Mouse (Mus musculus): ENCODE results near the gene Prkcb. TPM values are rescaled to one million over a fixed set of nuclear protein-coding genes. Genes with fewer than 3 reads are reported as not detected.
A peak's percentile ranks its signal among the peaks of the same experiment; 100 is the strongest.

The Prkcb gene
- polyA plus RNA-seq, 1 experiment from 2014 or later: 111 TPM

- no peak overlapping the region for H3K9ac ChIP-seq (replicated peaks; ENCODE audit: low read length)
- ATAC-seq (ENCODE audit: low FRiP score, low TSS enrichment) (no peak), DNase-seq (no peak)
- no peaks in the 10 kb centered on the region for H3K36me3 ChIP-seq (ENCODE audit: control insufficient read depth, insufficient read depth, low read length)
- no peaks in the 10 kb centered on the region for H3K9me3 ChIP-seq (ENCODE audit: control insufficient read depth, low read length)
- H3K4me3 ChIP-seq (replicated peaks; ENCODE audit: low read depth, low read length): no peak overlapping the region
- WGBS: 77% methylated on average over 4 of the region's 4 CpGs
- H3K27ac ChIP-seq (replicated peaks; ENCODE audit: low read depth, low read length): no peak overlapping the region
- H3K4me1 ChIP-seq (ENCODE audit: control insufficient read depth, insufficient read depth, low read length): no peaks in the 10 kb centered on the region
- no peak overlapping the region for H3K4me2 ChIP-seq (ENCODE audit: low read length)
- H3K27me3 ChIP-seq (ENCODE audit: control insufficient read depth, insufficient read depth, low read length): no peaks in the 10 kb centered on the region
These were observed 320.9 kb downstream of the Prkcb start for GRCm38 (mm10) chr7:122609420-122609819.

GRCm38 (mm10) chr7:122610161-122610560 is 321.6 kb downstream of the Prkcb start:
- no peak overlapping the region for H3K27ac ChIP-seq (replicated peaks; ENCODE audit: low read depth, low read length)
- DNase-seq (no peak), ATAC-seq (ENCODE audit: low FRiP score, low TSS enrichment) (no peak)
- no peaks in the 10 kb centered on the region for H3K9me3 ChIP-seq (ENCODE audit: control insufficient read depth, low read length)
- H3K4me1 ChIP-seq (ENCODE audit: control insufficient read depth, insufficient read depth, low read length): no peaks in the 10 kb centered on the region
- no peak overlapping the region for H3K4me3 ChIP-seq (replicated peaks; ENCODE audit: low read depth, low read length)
- no peak overlapping the region for H3K9ac ChIP-seq (replicated peaks; ENCODE audit: low read length)
- H3K4me2 ChIP-seq (ENCODE audit: low read length): no peak overlapping the region
- no peaks in the 10 kb centered on the region for H3K36me3 ChIP-seq (ENCODE audit: control insufficient read depth, insufficient read depth, low read length)
- no peaks in the 10 kb centered on the region for H3K27me3 ChIP-seq (ENCODE audit: control insufficient read depth, insufficient read depth, low read length)
- 80% methylated on average over 7 of the region's 7 CpGs for WGBS

GRCm38 (mm10) chr7:122613876-122614275 is 325.3 kb downstream of the Prkcb start:
- WGBS: 89% methylated on average over 4 of the region's 4 CpGs
- DNase-seq (no peak), ATAC-seq (ENCODE audit: low FRiP score, low TSS enrichment) (no peak)
- no peak overlapping the region for H3K4me3 ChIP-seq (replicated peaks; ENCODE audit: low read depth, low read length)
- H3K4me1 ChIP-seq (ENCODE audit: control insufficient read depth, insufficient read depth, low read length): no peaks in the 10 kb centered on the region
- no peak overlapping the region for H3K9ac ChIP-seq (replicated peaks; ENCODE audit: low read length)
- H3K4me2 ChIP-seq (ENCODE audit: low read length): no peak overlapping the region
- no peak overlapping the region for H3K27ac ChIP-seq (replicated peaks; ENCODE audit: low read depth, low read length)
- no peaks in the 10 kb centered on the region for H3K36me3 ChIP-seq (ENCODE audit: control insufficient read depth, insufficient read depth, low read length)
- H3K9me3 ChIP-seq (ENCODE audit: control insufficient read depth, low read length): no peaks in the 10 kb centered on the region
- no peaks in the 10 kb centered on the region for H3K27me3 ChIP-seq (ENCODE audit: control insufficient read depth, insufficient read depth, low read length)

- no peak overlapping the region for H3K9ac ChIP-seq (replicated peaks; ENCODE audit: low read length)
- no peak overlapping the region for H3K4me3 ChIP-seq (replicated peaks; ENCODE audit: low read depth, low read length)
- DNase-seq (peak; percentile 75), ATAC-seq (ENCODE audit: low FRiP score, low TSS enrichment) (peak; percentile 74; the same call in 1 of the 2 replicates)
- 3% methylated on average over 9 of the region's 9 CpGs for WGBS
- H3K27ac ChIP-seq (replicated peaks; ENCODE audit: low read depth, low read length): peak overlapping the region; percentile 46
- H3K9me3 ChIP-seq (ENCODE audit: control insufficient read depth, low read length): no peaks in the 10 kb centered on the region
- no peaks in the 10 kb centered on the region for H3K27me3 ChIP-seq (ENCODE audit: control insufficient read depth, insufficient read depth, low read length)
- H3K4me1 ChIP-seq (ENCODE audit: control insufficient read depth, insufficient read depth, low read length): peaks cover 9% of the 10 kb centered on the region
- H3K4me2 ChIP-seq (ENCODE audit: low read length): no peak overlapping the region
- H3K36me3 ChIP-seq (ENCODE audit: control insufficient read depth, insufficient read depth, low read length): no peaks in the 10 kb centered on the region
These were observed 333.7 kb downstream of the Prkcb start for GRCm38 (mm10) chr7:122622125-122622774.

- ATAC-seq (ENCODE audit: low FRiP score, low TSS enrichment): no peak
- Histone ChIP-seq H3K9ac (replicated peaks; ENCODE audit: low read length) (no peak overlapping the region), H3K4me1 (ENCODE audit: control insufficient read depth, insufficient read depth, low read length) (peaks cover 9% of the 10 kb centered on the region), H3K27me3 (ENCODE audit: control insufficient read depth, insufficient read depth, low read length) (no peaks in the 10 kb centered on the region), H3K4me3 (replicated peaks; ENCODE audit: low read depth, low read length) (no peak overlapping the region), H3K36me3 (ENCODE audit: control insufficient read depth, insufficient read depth, low read length) (no peaks in the 10 kb centered on the region), H3K27ac (replicated peaks; ENCODE audit: low read depth, low read length) (no peak overlapping the region), H3K4me2 (ENCODE audit: low read length) (no peak overlapping the region), H3K9me3 (ENCODE audit: control insufficient read depth, low read length) (no peaks in the 10 kb centered on the region)
- DNase-seq: no peak
- WGBS: 79% methylated on average over 1 of the region's 1 CpGs
These were observed 335.2 kb downstream of the Prkcb start for GRCm38 (mm10) chr7:122623753-122624152.

- DNase-seq: peak; percentile 31
- no peaks in the 10 kb centered on the region for H3K4me1 ChIP-seq (ENCODE audit: control insufficient read depth, insufficient read depth, low read length)
- H3K27ac ChIP-seq (replicated peaks; ENCODE audit: low read depth, low read length): no peak overlapping the region
- no peaks in the 10 kb centered on the region for H3K27me3 ChIP-seq (ENCODE audit: control insufficient read depth, insufficient read depth, low read length)
- H3K4me2 ChIP-seq (ENCODE audit: low read length): no peak overlapping the region
- H3K9me3 ChIP-seq (ENCODE audit: control insufficient read depth, low read length): no peaks in the 10 kb centered on the region
- no peak for ATAC-seq (ENCODE audit: low FRiP score, low TSS enrichment)
- H3K4me3 ChIP-seq (replicated peaks; ENCODE audit: low read depth, low read length): no peak overlapping the region
- H3K9ac ChIP-seq (replicated peaks; ENCODE audit: low read length): no peak overlapping the region
- no peaks in the 10 kb centered on the region for H3K36me3 ChIP-seq (ENCODE audit: control insufficient read depth, insufficient read depth, low read length)
- WGBS: 88% methylated on average over 5 of the region's 5 CpGs
These were observed 339.5 kb downstream of the Prkcb start for GRCm38 (mm10) chr7:122628050-122628449.

- Histone ChIP-seq H3K36me3 (ENCODE audit: control insufficient read depth, insufficient read depth, low read length) (no peaks in the 10 kb centered on the region), H3K4me1 (ENCODE audit: control insufficient read depth, insufficient read depth, low read length) (no peaks in the 10 kb centered on the region), H3K27me3 (ENCODE audit: control insufficient read depth, insufficient read depth, low read length) (no peaks in the 10 kb centered on the region), H3K9me3 (ENCODE audit: control insufficient read depth, low read length) (no peaks in the 10 kb centered on the region), H3K4me3 (replicated peaks; ENCODE audit: low read depth, low read length) (no peak overlapping the region), H3K4me2 (ENCODE audit: low read length) (no peak overlapping the region), H3K27ac (replicated peaks; ENCODE audit: low read depth, low read length) (no peak overlapping the region), H3K9ac (replicated peaks; ENCODE audit: low read length) (no peak overlapping the region)
- 87% methylated on average over 2 of the region's 2 CpGs for WGBS
- ATAC-seq (ENCODE audit: low FRiP score, low TSS enrichment) (no peak), DNase-seq (no peak)
These were observed 341.8 kb downstream of the Prkcb start for GRCm38 (mm10) chr7:122630386-122630785.

GRCm38 (mm10) chr7:122631151-122631550 is 342.6 kb downstream of the Prkcb start:
- 65% methylated on average over 3 of the region's 3 CpGs for WGBS
- H3K27me3 ChIP-seq (ENCODE audit: control insufficient read depth, insufficient read depth, low read length): no peaks in the 10 kb centered on the region
- no peaks in the 10 kb centered on the region for H3K9me3 ChIP-seq (ENCODE audit: control insufficient read depth, low read length)
- ATAC-seq (ENCODE audit: low FRiP score, low TSS enrichment) (no peak), DNase-seq (no peak)
- no peaks in the 10 kb centered on the region for H3K36me3 ChIP-seq (ENCODE audit: control insufficient read depth, insufficient read depth, low read length)
- H3K9ac ChIP-seq (replicated peaks; ENCODE audit: low read length): no peak overlapping the region
- H3K4me1 ChIP-seq (ENCODE audit: control insufficient read depth, insufficient read depth, low read length): no peaks in the 10 kb centered on the region
- H3K4me2 ChIP-seq (ENCODE audit: low read length): no peak overlapping the region
- no peak overlapping the region for H3K27ac ChIP-seq (replicated peaks; ENCODE audit: low read depth, low read length)
- no peak overlapping the region for H3K4me3 ChIP-seq (replicated peaks; ENCODE audit: low read depth, low read length)

- no peaks in the 10 kb centered on the region for H3K9me3 ChIP-seq (ENCODE audit: control insufficient read depth, low read length)
- ATAC-seq (ENCODE audit: low FRiP score, low TSS enrichment) (no peak), DNase-seq (no peak)
- no peak overlapping the region for H3K27ac ChIP-seq (replicated peaks; ENCODE audit: low read depth, low read length)
- no peaks in the 10 kb centered on the region for H3K4me1 ChIP-seq (ENCODE audit: control insufficient read depth, insufficient read depth, low read length)
- 77% methylated on average over 5 of the region's 5 CpGs for WGBS
- H3K4me3 ChIP-seq (replicated peaks; ENCODE audit: low read depth, low read length): no peak overlapping the region
- H3K4me2 ChIP-seq (ENCODE audit: low read length): no peak overlapping the region
- no peak overlapping the region for H3K9ac ChIP-seq (replicated peaks; ENCODE audit: low read length)
- H3K36me3 ChIP-seq (ENCODE audit: control insufficient read depth, insufficient read depth, low read length): no peaks in the 10 kb centered on the region
- no peaks in the 10 kb centered on the region for H3K27me3 ChIP-seq (ENCODE audit: control insufficient read depth, insufficient read depth, low read length)
These were observed 344.4 kb downstream of the Prkcb start for GRCm38 (mm10) chr7:122632946-122633345.
